Mouse (Mus musculus) CH12.LX (cell line): ENCODE measurements around the gene Inha. TPM values are rescaled to one million over a fixed set of nuclear protein-coding genes. Genes with fewer than 3 reads are reported as not detected.

ENCODE experiments used
- DNase-seq: peaks from one replicate; pipeline ENCODE4 v3.0.0-alpha.2; 2013; ENCODE audit errors: extremely low read depth
- H3K27ac ChIP-seq: 2 replicates; pipeline ENCODE4 v1.5.1; 2012; ENCODE audit warnings: low read depth, mild to moderate bottlenecking, control low read depth, moderate library complexity; ENCODE audit not compliant: insufficient read depth
- H3K27me3 ChIP-seq: replicated peaks from 2 replicates; pipeline ENCODE3; 2012; ENCODE audit warnings: inconsistent platforms
- H3K36me3 ChIP-seq, 2 experiments: replicated peaks in 1 of 2; 2 replicates each; pipeline versions ENCODE3 to v1.6.1; 2012; ENCODE audit warnings: inconsistent platforms in 1 of 2, low read length in 1 of 2, mild to moderate bottlenecking in 1 of 2, mixed read lengths in 1 of 2, moderate library complexity in 1 of 2; ENCODE audit not compliant: control insufficient read depth in 1 of 2, insufficient read depth in 1 of 2
- H3K4me1 ChIP-seq, 2 experiments: 2 replicates each; pipeline ENCODE4 v1.6.1; 2012; ENCODE audit warnings: inconsistent platforms in 1 of 2, moderate library complexity in 1 of 2; ENCODE audit not compliant: insufficient read depth in 2 of 2, control insufficient read depth in 1 of 2
- H3K4me2 ChIP-seq: 2 replicates; pipeline ENCODE4 v1.6.1; 2012; ENCODE audit warnings: low read depth, mild to moderate bottlenecking, control low read depth; ENCODE audit not compliant: poor library complexity, insufficient read depth, severe bottlenecking
- H3K4me3 ChIP-seq, 3 experiments: fragments of 150-350 bp in 1 of 3; sonication (generic) in 1 of 3; replicated peaks in 1 of 3; 2 replicates each; pipeline versions ENCODE3 to v1.5.1; 2011 to 2012; ENCODE audit warnings: low read depth in 2 of 3, low read length in 2 of 3, mild to moderate bottlenecking in 2 of 3, moderate library complexity in 2 of 3, control low read depth in 1 of 3, improper control_type of control experiment in 1 of 3, inconsistent platforms in 1 of 3, mixed read lengths in 1 of 3; ENCODE audit not compliant: poor library complexity in 1 of 3
- H3K79me2 ChIP-seq: replicated peaks from 2 replicates; pipeline ENCODE4 v1.6.1; 2012; ENCODE audit warnings: mild to moderate bottlenecking, moderate library complexity; ENCODE audit not compliant: control insufficient read depth, poor library complexity, insufficient read depth, severe bottlenecking; ENCODE audit errors: extremely low read depth
- H3K9ac ChIP-seq: 2 replicates; pipeline ENCODE4 v1.6.1; 2012; ENCODE audit warnings: low read depth, mild to moderate bottlenecking, control low read depth, moderate library complexity; ENCODE audit not compliant: insufficient read depth
- H3K9me3 ChIP-seq: replicated peaks from 2 replicates; pipeline ENCODE3; 2012; ENCODE audit warnings: low read length, inconsistent platforms, mixed read lengths
- BHLHE40 ChIP-seq: IDR thresholded peaks from 2 replicates; pipeline ENCODE4 v1.6.1; 2011; ENCODE audit warnings: mild to moderate bottlenecking, low read depth, low read length, improper control_type of control experiment
- CHD1 ChIP-seq: IDR thresholded peaks from 2 replicates; pipeline ENCODE4 v1.6.1; 2012; ENCODE audit warnings: low read depth, low read length, improper control_type of control experiment, inconsistent platforms
- CHD2 ChIP-seq: IDR thresholded peaks from 2 replicates; pipeline ENCODE4 v1.6.1; 2011; ENCODE audit warnings: low read length, improper control_type of control experiment
- CTCF ChIP-seq, 2 experiments: IDR thresholded peaks in 1 of 2; conservative IDR thresholded peaks in 1 of 2; 2 replicates each; pipeline ENCODE4 v1.5.1; 2011 to 2012; ENCODE audit warnings: low read depth in 2 of 2, low read length in 2 of 2, improper control_type of control experiment in 1 of 2, inconsistent platforms in 1 of 2, mild to moderate bottlenecking in 1 of 2, moderate library complexity in 1 of 2
- ELF1 ChIP-seq: IDR thresholded peaks from 2 replicates; pipeline ENCODE4 v1.6.1; 2014; ENCODE audit warnings: low read depth, mild to moderate bottlenecking, inconsistent platforms, low read length, improper control_type of control experiment
- EP300 ChIP-seq: IDR thresholded peaks from 2 replicates; pipeline ENCODE4 v1.6.1; 2011; ENCODE audit warnings: low read length, improper control_type of control experiment
- ETS1 ChIP-seq: conservative IDR thresholded peaks from 2 replicates; pipeline ENCODE4 v1.6.1; 2012; ENCODE audit warnings: low read depth, mild to moderate bottlenecking, inconsistent platforms, low read length, improper control_type of control experiment, moderate library complexity
- HCFC1 ChIP-seq: IDR thresholded peaks from 2 replicates; pipeline ENCODE4 v1.6.1; 2012; ENCODE audit warnings: low read depth, mild to moderate bottlenecking, inconsistent platforms, low read length, improper control_type of control experiment
- JUN ChIP-seq: IDR thresholded peaks from 2 replicates; pipeline ENCODE4 v1.6.1; 2011; ENCODE audit warnings: low read depth, mild to moderate bottlenecking, low read length, improper control_type of control experiment, moderate library complexity; ENCODE audit not compliant: insufficient read depth
- KAT2A ChIP-seq: IDR thresholded peaks from 2 replicates; pipeline ENCODE4 v1.6.1; 2012; ENCODE audit warnings: low read length, improper control_type of control experiment, inconsistent platforms; ENCODE audit not compliant: insufficient replicate concordance
- MAFK ChIP-seq: IDR thresholded peaks from 2 replicates; pipeline ENCODE4 v1.6.1; 2011; ENCODE audit warnings: low read length, improper control_type of control experiment; ENCODE audit not compliant: insufficient replicate concordance
- MAX ChIP-seq: IDR thresholded peaks from 2 replicates; pipeline ENCODE4 v1.6.1; 2011; ENCODE audit warnings: low read length, improper control_type of control experiment
- MXI1 ChIP-seq: IDR thresholded peaks from 2 replicates; pipeline ENCODE4 v1.6.1; 2011; ENCODE audit warnings: mild to moderate bottlenecking, low read depth, low read length, improper control_type of control experiment
- NELFE ChIP-seq: IDR thresholded peaks from 2 replicates; pipeline ENCODE4 v1.6.1; 2011; ENCODE audit warnings: low read depth, low read length, improper control_type of control experiment
- NRF1 ChIP-seq: IDR thresholded peaks from 2 replicates; pipeline ENCODE4 v1.6.1; 2014; ENCODE audit warnings: low read depth, mild to moderate bottlenecking, inconsistent platforms, low read length, improper control_type of control experiment, moderate library complexity
- POLR2AphosphoS2 ChIP-seq: IDR thresholded peaks from 2 replicates; pipeline ENCODE4 v1.6.1; 2011; ENCODE audit warnings: low read depth, low read length, improper control_type of control experiment
- RAD21 ChIP-seq: IDR thresholded peaks from 2 replicates; pipeline ENCODE4 v1.6.1; 2011; ENCODE audit warnings: low read depth, mild to moderate bottlenecking, low read length, improper control_type of control experiment, moderate library complexity
- RCOR1 ChIP-seq: conservative IDR thresholded peaks from 2 replicates; pipeline ENCODE4 v1.6.1; 2012; ENCODE audit warnings: low read depth, mild to moderate bottlenecking, inconsistent platforms, low read length, improper control_type of control experiment
- SIN3A ChIP-seq: IDR thresholded peaks from 2 replicates; pipeline ENCODE4 v1.6.1; 2012; ENCODE audit warnings: low read length, improper control_type of control experiment, inconsistent platforms
- TBP ChIP-seq: conservative IDR thresholded peaks from 2 replicates; pipeline ENCODE4 v1.6.1; 2011; ENCODE audit warnings: low read depth, low read length, improper control_type of control experiment
- TCF12 ChIP-seq: IDR thresholded peaks from 2 replicates; pipeline ENCODE4 v1.6.1; 2014; ENCODE audit warnings: low read depth, mild to moderate bottlenecking, inconsistent platforms, low read length, improper control_type of control experiment
- UBTF ChIP-seq: IDR thresholded peaks from 2 replicates; pipeline ENCODE4 v1.6.1; 2012; ENCODE audit warnings: low read depth, mild to moderate bottlenecking, inconsistent platforms, low read length, improper control_type of control experiment, moderate library complexity
- USF2 ChIP-seq: conservative IDR thresholded peaks from 2 replicates; pipeline ENCODE4 v1.6.1; 2011; ENCODE audit warnings: low read depth, low read length, improper control_type of control experiment
- ZC3H11A ChIP-seq: IDR thresholded peaks from 2 replicates; pipeline ENCODE4 v1.6.1; 2012; ENCODE audit warnings: low read depth, mild to moderate bottlenecking, inconsistent platforms, low read length, improper control_type of control experiment
- ZKSCAN1 ChIP-seq: IDR thresholded peaks from 2 replicates; pipeline ENCODE4 v1.6.1; 2012; ENCODE audit warnings: low read depth, inconsistent platforms, low read length, improper control_type of control experiment, borderline replicate concordance
- ZNF384 ChIP-seq: IDR thresholded peaks from 2 replicates; pipeline ENCODE4 v1.6.1; 2012; ENCODE audit warnings: low read depth, low read length, improper control_type of control experiment, inconsistent platforms
- dilution Hi-C: fragments of 300-500 bp; cut with MboI; formaldehyde crosslinking; loops from 2 replicates; pipeline ENCODE4 v1.14.3; 2020; ENCODE audit warnings: low sequenced_read_pairs; ENCODE audit not compliant: extremely low pct_unique_long_range_greater_than_20kb, extremely low pct_ligation_motif_present
- in situ Hi-C: fragments of 300-500 bp; cut with MboI; formaldehyde crosslinking; loops from 3 replicates; pipeline ENCODE4 v1.14.3; 2019; ENCODE audit warnings: low sequenced_read_pairs, low pct_ligation_motif_present, low pct_unique_long_range_greater_than_20kb, mixed read lengths
- polyA plus RNA-seq: library from polyadenylated mRNA; unstranded; fragments of >175 nt; gene quantifications from 2 replicates; pipeline ENCODE4 v1.2.1, GENCODE M21; 2012; ENCODE audit warnings: low read depth; ENCODE audit not compliant: insufficient read length
- total RNA-seq, 2 experiments: library from RNA; depleted of rRNA; stranded (reverse); fragments of 300-350 nt in 1 of 2; fragments of >200 nt in 1 of 2; gene quantifications; 2 replicates each; pipeline ENCODE4 v1.2.3; 2012 to 2014

The Inha gene
- total and polyA plus RNA-seq, 3 experiments: not detected

DNA sequence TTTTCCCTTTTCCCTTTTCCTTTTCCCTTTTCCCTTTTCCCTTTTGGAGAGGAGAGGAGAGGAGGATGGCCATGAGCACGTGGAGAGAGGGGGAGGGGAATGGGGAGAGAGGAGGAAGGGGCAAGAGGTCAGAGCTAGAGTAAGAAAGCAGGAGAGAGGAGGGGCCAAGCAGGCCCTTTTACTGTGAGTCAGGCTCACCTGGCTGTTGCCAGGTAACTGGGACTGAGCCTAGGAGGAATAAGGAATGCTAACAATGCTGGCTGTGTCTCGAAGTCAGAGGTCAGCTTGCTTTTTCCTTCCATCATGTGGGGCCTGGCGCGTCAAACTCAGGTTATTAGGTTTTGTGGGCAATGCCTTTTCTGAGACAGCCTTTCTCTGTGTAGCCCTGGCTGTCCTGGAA, 11.1 kb downstream of the Inha start:
- no peak overlapping the region for H3K9ac ChIP-seq
- dilution Hi-C loops: no loop called here

DNA sequence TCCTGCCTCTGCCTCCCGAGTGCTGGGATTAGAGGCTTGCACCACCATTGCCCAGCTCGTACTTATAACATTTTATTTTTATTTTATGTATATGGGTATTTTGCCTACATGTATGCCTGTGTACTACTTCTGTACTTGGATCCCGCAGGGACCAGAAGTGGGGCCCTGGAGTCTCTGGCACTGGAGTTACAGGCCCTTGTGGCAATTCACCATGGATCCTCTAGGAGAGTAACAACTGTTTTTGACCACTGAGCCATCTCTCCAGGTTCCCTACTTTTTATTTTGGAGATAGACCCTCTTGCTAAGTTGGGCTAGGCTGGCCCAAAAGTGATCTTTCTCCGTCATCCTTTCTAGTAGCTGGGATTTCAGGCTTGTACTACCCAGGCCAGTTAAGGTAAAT, 11.6 kb downstream of the Inha start:
- H3K4me3 ChIP-seq: no peak overlapping the region
- H3K79me2 ChIP-seq: no peaks in the 10 kb centered on the region
- no peaks in the 10 kb centered on the region for H3K9me3 ChIP-seq
- in situ Hi-C loops: no loop called here
- DNase-seq: no peak
- peaks cover 0 to 13% of the 10 kb centered on the region in 2 experiments; a peak in 2 of 4 replicates for H3K4me1 ChIP-seq
- no peaks in the 10 kb centered on the region for H3K36me3 ChIP-seq
- dilution Hi-C loops: no loop called here
- no peak overlapping the region for H3K27ac ChIP-seq
- peaks cover 2% of the 10 kb centered on the region for H3K27me3 ChIP-seq
- no peak overlapping the region for H3K9ac ChIP-seq
- TF ChIP-seq UBTF (no peak), RCOR1 (no peak), USF2 (no peak), CTCF (conservative IDR thresholded peaks at IDR 0.05 in 1 of 2, IDR thresholded peaks at IDR 0.05 in 1 of 2; ENCODE audit: low read depth in 2 of 2, low read length in 2 of 2) (no peak), ZKSCAN1 (no peak), TCF12 (no peak), ZC3H11A (no peak), MAFK (no peak), ELF1 (no peak), HCFC1 (no peak), TBP (no peak), BHLHE40 (no peak), KAT2A (no peak), NELFE (no peak), ZNF384 (no peak), EP300 (no peak), MAX (no peak), RAD21 (no peak)
- no peak overlapping the region for H3K4me2 ChIP-seq

More for the DNA sequence above, 11.1 kb downstream of the Inha start:
- H3K4me2 ChIP-seq: no peak overlapping the region
- H3K9me3 ChIP-seq: no peaks in the 10 kb centered on the region
- peaks cover 2% of the 10 kb centered on the region for H3K27me3 ChIP-seq
- H3K4me1 ChIP-seq: peaks cover 0 to 9% of the 10 kb centered on the region in 2 experiments; a peak in 2 of 4 replicates
- no peak overlapping the region for H3K4me3 ChIP-seq
- no peaks in the 10 kb centered on the region for H3K36me3 ChIP-seq
- no peak for TF ChIP-seq EP300
- TF ChIP-seq ETS1: no peak
- TF ChIP-seq NRF1: no peak
- TF ChIP-seq KAT2A: no peak
- no peak for TF ChIP-seq JUN
- TF ChIP-seq ZNF384: no peak
- TF ChIP-seq MXI1: no peak
- TF ChIP-seq CHD1: no peak
- TF ChIP-seq MAFK: no peak
- no peak for TF ChIP-seq POLR2AphosphoS2
- TF ChIP-seq NELFE: no peak
- no peak for TF ChIP-seq CHD2
- TF ChIP-seq SIN3A: no peak
- no peak for DNase-seq
- in situ Hi-C loops: no loop called here
- H3K27ac ChIP-seq: no peak overlapping the region
- H3K79me2 ChIP-seq: no peaks in the 10 kb centered on the region
